Mouse (Mus musculus): ENCODE measurements around the gene Gm28048. TPM values are rescaled to one million over a fixed set of nuclear protein-coding genes. Genes with fewer than 3 reads are reported as not detected.

Gm28048 gene
- polyA plus RNA-seq, 1 experiment from 2014 or later = 34.8 TPM

DNA sequence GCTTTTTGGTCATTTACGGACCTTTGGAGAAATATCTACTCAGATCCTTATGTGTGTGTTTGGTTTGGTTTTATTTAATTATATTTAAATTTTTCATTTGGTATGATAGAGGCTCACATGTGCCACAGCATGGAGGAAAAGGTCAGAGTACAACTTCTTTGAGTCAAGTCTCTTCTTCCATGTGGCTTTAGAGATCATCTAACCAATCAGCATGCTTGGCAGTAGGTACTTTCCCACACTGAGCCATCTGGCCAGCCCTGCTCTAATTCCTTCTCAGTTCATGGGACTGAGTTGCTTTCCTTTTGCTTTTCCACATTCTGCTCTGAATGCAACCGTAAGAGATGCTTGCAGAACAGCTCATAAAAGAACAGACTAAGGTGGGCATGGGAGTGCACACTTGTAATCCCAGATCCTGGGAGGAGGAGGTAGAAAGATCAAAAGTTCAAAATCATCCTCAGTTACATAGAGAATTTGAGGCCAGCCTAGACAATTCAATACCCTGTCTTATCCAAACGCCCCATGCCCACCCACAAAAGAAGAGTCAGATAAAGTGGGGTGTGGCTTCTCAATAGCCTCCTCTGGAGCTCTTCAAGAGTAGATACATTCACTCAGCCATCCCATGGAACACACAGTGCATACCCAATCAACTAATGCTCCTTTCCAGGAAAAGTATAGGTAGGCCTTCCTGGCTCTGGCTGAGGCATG is 188.6 kb downstream of the Gm28048 start:
- Histone ChIP-seq H3K4me1 (replicated peaks; ENCODE audit: insufficient read depth, low read length) (no peaks in the 10 kb centered on the region), H3K36me3 (ENCODE audit: insufficient read depth, low read length) (no peaks in the 10 kb centered on the region), H3K27me3 (ENCODE audit: insufficient read depth, low read length) (no peaks in the 10 kb centered on the region), H3K9me3 (replicated peaks; ENCODE audit: low read length) (no peaks in the 10 kb centered on the region), H3K4me3 (replicated peaks; ENCODE audit: low read depth, low read length) (no peak overlapping the region), H3K9ac (ENCODE audit: low read depth, low read length) (no peak overlapping the region), H3K4me2 (ENCODE audit: low read length) (no peak overlapping the region), H3K27ac (no peak overlapping the region)
- ATAC-seq (replicated peaks; ENCODE audit: low FRiP score, low read depth) = no peak
- DNase-seq (ENCODE audit: low spot score) = no peak
- no peak for TF ChIP-seq CTCF (IDR thresholded peaks at IDR 0.05; ENCODE audit: low read depth)
- WGBS = 86% methylated on average over 3 of the region's 3 CpGs

DNA sequence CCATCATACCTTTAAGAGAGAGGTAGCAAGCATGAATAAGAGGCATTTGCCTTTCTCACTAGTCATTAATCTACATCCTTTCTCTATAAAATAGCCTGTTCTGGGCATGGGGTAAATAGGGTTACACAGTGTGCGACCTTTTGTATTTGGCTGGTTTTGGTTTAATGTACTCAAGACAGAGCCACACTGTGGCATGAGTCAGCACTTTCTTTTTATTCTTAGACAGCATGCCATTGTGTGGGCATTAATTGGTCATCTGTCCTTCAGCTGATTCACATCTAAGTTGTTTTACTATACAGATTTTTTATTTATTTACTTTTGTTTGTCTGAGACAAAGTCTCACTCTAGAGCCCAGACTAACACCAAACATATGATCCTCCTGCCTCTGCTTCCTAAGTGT is 189.7 kb downstream of the Gm28048 start:
- Histone ChIP-seq H3K4me1 (replicated peaks; ENCODE audit: insufficient read depth, low read length) (no peaks in the 10 kb centered on the region), H3K4me2 (ENCODE audit: low read length) (no peak overlapping the region), H3K4me3 (replicated peaks; ENCODE audit: low read depth, low read length) (no peak overlapping the region), H3K36me3 (ENCODE audit: insufficient read depth, low read length) (no peaks in the 10 kb centered on the region), H3K9ac (ENCODE audit: low read depth, low read length) (no peak overlapping the region), H3K9me3 (replicated peaks; ENCODE audit: low read length) (no peaks in the 10 kb centered on the region), H3K27me3 (ENCODE audit: insufficient read depth, low read length) (no peaks in the 10 kb centered on the region), H3K27ac (no peak overlapping the region)
- DNase-seq (ENCODE audit: low spot score) = no peak
- WGBS = 97% methylated on average over 1 of the region's 1 CpGs
- TF ChIP-seq CTCF (IDR thresholded peaks at IDR 0.05; ENCODE audit: low read depth) = no peak
- no peak for ATAC-seq (replicated peaks; ENCODE audit: low FRiP score, low read depth)

DNA sequence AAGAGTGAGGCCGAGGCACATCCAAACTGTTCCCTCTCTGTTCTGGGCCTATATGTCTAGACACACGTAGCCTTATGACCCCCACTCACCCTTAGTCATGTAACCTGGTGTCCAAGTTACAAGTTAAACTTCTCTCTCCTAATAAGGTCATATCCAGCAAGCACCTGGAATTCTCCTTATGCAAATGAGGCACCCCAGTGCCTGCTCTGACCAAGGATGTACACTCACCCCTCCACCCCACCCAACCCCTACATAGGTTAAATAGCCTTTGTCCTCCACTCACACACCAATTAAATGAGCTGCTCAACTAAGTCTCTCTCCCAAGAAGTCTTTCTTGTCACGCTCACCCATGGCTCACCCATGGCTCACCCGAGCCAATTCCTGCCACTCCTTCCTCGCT is 190.2 kb downstream of the Gm28048 start:
- TF ChIP-seq CTCF (IDR thresholded peaks at IDR 0.05; ENCODE audit: low read depth) = no peak
- no peak overlapping the region for H3K4me2 ChIP-seq (ENCODE audit: low read length)
- no peak overlapping the region for H3K4me3 ChIP-seq (replicated peaks; ENCODE audit: low read depth, low read length)
- no peaks in the 10 kb centered on the region for H3K4me1 ChIP-seq (replicated peaks; ENCODE audit: insufficient read depth, low read length)
- H3K9me3 ChIP-seq (replicated peaks; ENCODE audit: low read length) = no peaks in the 10 kb centered on the region
- H3K27me3 ChIP-seq (ENCODE audit: insufficient read depth, low read length) = no peaks in the 10 kb centered on the region
- no peak for DNase-seq (ENCODE audit: low spot score)
- no peak for ATAC-seq (replicated peaks; ENCODE audit: low FRiP score, low read depth)
- H3K9ac ChIP-seq (ENCODE audit: low read depth, low read length) = no peak overlapping the region
- WGBS = 87% methylated on average over 5 of the region's 5 CpGs
- H3K27ac ChIP-seq = no peak overlapping the region
- no peaks in the 10 kb centered on the region for H3K36me3 ChIP-seq (ENCODE audit: insufficient read depth, low read length)

DNA sequence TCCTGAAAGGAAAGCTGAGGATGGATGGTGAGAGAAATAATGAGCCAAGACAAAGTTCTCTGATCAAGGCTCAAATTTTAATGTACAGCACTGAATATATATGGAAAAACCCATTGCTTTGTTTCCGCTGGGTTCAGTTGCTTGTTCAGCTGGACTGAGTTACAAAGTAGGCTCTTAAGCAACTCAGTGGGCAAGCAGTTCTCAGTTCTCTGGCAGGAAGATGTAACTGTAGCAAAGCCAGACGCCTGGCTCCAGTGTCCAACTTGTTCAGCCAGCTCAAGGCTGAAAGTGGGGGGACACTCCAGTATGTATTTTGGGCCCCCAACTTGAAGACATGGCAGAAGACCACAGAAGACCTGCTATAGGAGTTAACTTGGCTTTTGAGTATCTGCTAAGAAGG is 194.1 kb downstream of the Gm28048 start:
- Histone ChIP-seq H3K9me3 (replicated peaks; ENCODE audit: low read length) (no peaks in the 10 kb centered on the region), H3K27ac (no peak overlapping the region), H3K4me1 (replicated peaks; ENCODE audit: insufficient read depth, low read length) (peaks cover 2% of the 10 kb centered on the region; the same call in 1 of the 2 replicates), H3K36me3 (ENCODE audit: insufficient read depth, low read length) (no peaks in the 10 kb centered on the region), H3K4me2 (ENCODE audit: low read length) (no peak overlapping the region), H3K27me3 (ENCODE audit: insufficient read depth, low read length) (no peaks in the 10 kb centered on the region), H3K9ac (ENCODE audit: low read depth, low read length) (no peak overlapping the region), H3K4me3 (replicated peaks; ENCODE audit: low read depth, low read length) (no peak overlapping the region)
- DNase-seq (ENCODE audit: low spot score) (no peak), ATAC-seq (replicated peaks; ENCODE audit: low FRiP score, low read depth) (no peak)
- TF ChIP-seq CTCF (IDR thresholded peaks at IDR 0.05; ENCODE audit: low read depth) = no peak
- WGBS = 92% methylated on average over 2 of the region's 2 CpGs

Other genes starting within 250 kb of the Gm28048 start
- 20.7 and 22.5 TPM in 2 replicates for gene B3gnt2, start 121.1 kb downstream of the Gm28048 start, polyA plus RNA-seq (2015; fragmentation: Nextera tagmentation; extraction: Ambion mirVana)
- gene Zrsr1, start 10.1 kb downstream of the Gm28048 start, polyA plus RNA-seq (2015; fragmentation: Nextera tagmentation; extraction: Ambion mirVana) = 3.4 and 3.7 TPM in 2 replicates
- gene Commd1, start 292 bp upstream of the Gm28048 start, polyA plus RNA-seq (2015; fragmentation: Nextera tagmentation; extraction: Ambion mirVana) = 390 and 427 TPM in 2 replicates
- gene Cct4, start 8.4 kb upstream of the Gm28048 start, polyA plus RNA-seq (2015; fragmentation: Nextera tagmentation; extraction: Ambion mirVana) = 223 and 238 TPM in 2 replicates
- gene Fam161a, start 25.4 kb upstream of the Gm28048 start, polyA plus RNA-seq (2015; fragmentation: Nextera tagmentation; extraction: Ambion mirVana) = 4.0 and 4.3 TPM in 2 replicates